Mouse (Mus musculus): ENCODE results near the gene Pga5. TPM values are rescaled to one million over a fixed set of nuclear protein-coding genes. Genes with fewer than 3 reads are reported as not detected.

Gene Pga5
- polyA plus RNA-seq, 1 experiment: not detected

- no peak for TF ChIP-seq CTCF (IDR thresholded peaks at IDR 0.05; ENCODE audit: insufficient read depth, low read length)
- TF ChIP-seq POLR2A (IDR thresholded peaks at IDR 0.05; ENCODE audit: borderline replicate concordance, extremely low read depth, low read depth, low read length): no peak
- Histone ChIP-seq H3K4me1 (ENCODE audit: control insufficient read depth, insufficient read depth, low read length) (0 out of 2 replicates have a peak, but pooled peaks cover 4% of the 10 kb centered on the region), H3K4me3 (replicated peaks; ENCODE audit: extremely low read depth, low read depth, low read length) (no peak overlapping the region)
- WGBS: 94% methylated on average over 1 of the region's 1 CpGs
- DNase-seq: no peak
These were observed 30.0 kb upstream of the Pga5 start for GRCm38 (mm10) chr19:10707881-10708280.

GRCm38 (mm10) chr19:10707087-10707875 lies 29.4 kb upstream of the Pga5 start:
- Histone ChIP-seq H3K4me1 (ENCODE audit: control insufficient read depth, insufficient read depth, low read length) (peaks cover 4% of the 10 kb centered on the region; the same call in 1 of the 2 replicates), H3K4me3 (replicated peaks; ENCODE audit: extremely low read depth, low read depth, low read length) (no peak overlapping the region)
- TF ChIP-seq POLR2A (IDR thresholded peaks at IDR 0.05; ENCODE audit: borderline replicate concordance, extremely low read depth, low read depth, low read length): no peak
- TF ChIP-seq CTCF (IDR thresholded peaks at IDR 0.05; ENCODE audit: insufficient read depth, low read length): no peak
- no peak for DNase-seq
- WGBS: 80% methylated on average over 13 of the region's 13 CpGs

GRCm38 (mm10) chr19:10703470-10703869 lies 25.6 kb upstream of the Pga5 start:
- H3K4me1 ChIP-seq (ENCODE audit: control insufficient read depth, insufficient read depth, low read length): peaks cover 22% of the 10 kb centered on the region
- TF ChIP-seq CTCF (IDR thresholded peaks at IDR 0.05; ENCODE audit: insufficient read depth, low read length) (no peak), POLR2A (IDR thresholded peaks at IDR 0.05; ENCODE audit: borderline replicate concordance, extremely low read depth, low read depth, low read length) (no peak)
- no peak for DNase-seq
- no peak overlapping the region for H3K4me3 ChIP-seq (replicated peaks; ENCODE audit: extremely low read depth, low read depth, low read length)
- 69% methylated on average over 8 of the region's 8 CpGs for WGBS

- H3K4me3 ChIP-seq (replicated peaks; ENCODE audit: extremely low read depth, low read depth, low read length): no peak overlapping the region
- DNase-seq: no peak
- H3K4me1 ChIP-seq (ENCODE audit: control insufficient read depth, insufficient read depth, low read length): peaks cover 28% of the 10 kb centered on the region
- TF ChIP-seq POLR2A (IDR thresholded peaks at IDR 0.05; ENCODE audit: borderline replicate concordance, extremely low read depth, low read depth, low read length) (no peak), CTCF (IDR thresholded peaks at IDR 0.05; ENCODE audit: insufficient read depth, low read length) (no peak)
- WGBS: 87% methylated on average over 8 of the region's 8 CpGs
These were observed 24.3 kb upstream of the Pga5 start for GRCm38 (mm10) chr19:10702125-10702524.

GRCm38 (mm10) chr19:10701013-10701726 lies 23.3 kb upstream of the Pga5 start:
- H3K4me3 ChIP-seq (replicated peaks; ENCODE audit: extremely low read depth, low read depth, low read length): no peak overlapping the region
- WGBS: 64% methylated on average over 6 of the region's 6 CpGs
- H3K4me1 ChIP-seq (ENCODE audit: control insufficient read depth, insufficient read depth, low read length): peaks cover 28% of the 10 kb centered on the region
- no peak for DNase-seq
- TF ChIP-seq CTCF (IDR thresholded peaks at IDR 0.05; ENCODE audit: insufficient read depth, low read length) (no peak), POLR2A (IDR thresholded peaks at IDR 0.05; ENCODE audit: borderline replicate concordance, extremely low read depth, low read depth, low read length) (no peak)

GRCm38 (mm10) chr19:10699851-10700250 lies 22.0 kb upstream of the Pga5 start:
- TF ChIP-seq POLR2A (IDR thresholded peaks at IDR 0.05; ENCODE audit: borderline replicate concordance, extremely low read depth, low read depth, low read length) (no peak), CTCF (IDR thresholded peaks at IDR 0.05; ENCODE audit: insufficient read depth, low read length) (no peak)
- Histone ChIP-seq H3K4me1 (ENCODE audit: control insufficient read depth, insufficient read depth, low read length) (peaks cover 28% of the 10 kb centered on the region), H3K4me3 (replicated peaks; ENCODE audit: extremely low read depth, low read depth, low read length) (no peak overlapping the region)
- WGBS: 42% methylated on average over 9 of the region's 9 CpGs
- no peak for DNase-seq

GRCm38 (mm10) chr19:10698131-10698991 lies 20.5 kb upstream of the Pga5 start:
- no peak overlapping the region for H3K4me3 ChIP-seq (replicated peaks; ENCODE audit: extremely low read depth, low read depth, low read length)
- no peak for DNase-seq
- WGBS: 33% methylated on average over 9 of the region's 9 CpGs
- peaks cover 31% of the 10 kb centered on the region for H3K4me1 ChIP-seq (ENCODE audit: control insufficient read depth, insufficient read depth, low read length)
- TF ChIP-seq POLR2A (IDR thresholded peaks at IDR 0.05; ENCODE audit: borderline replicate concordance, extremely low read depth, low read depth, low read length) (no peak), CTCF (IDR thresholded peaks at IDR 0.05; ENCODE audit: insufficient read depth, low read length) (no peak)

GRCm38 (mm10) chr19:10695801-10696200 lies 17.9 kb upstream of the Pga5 start:
- H3K4me3 ChIP-seq (replicated peaks; ENCODE audit: extremely low read depth, low read depth, low read length): no peak overlapping the region
- no peak for DNase-seq
- H3K4me1 ChIP-seq (ENCODE audit: control insufficient read depth, insufficient read depth, low read length): peaks cover 29% of the 10 kb centered on the region
- 67% methylated on average over 7 of the region's 7 CpGs for WGBS
- TF ChIP-seq POLR2A (IDR thresholded peaks at IDR 0.05; ENCODE audit: borderline replicate concordance, extremely low read depth, low read depth, low read length): no peak
- no peak for TF ChIP-seq CTCF (IDR thresholded peaks at IDR 0.05; ENCODE audit: insufficient read depth, low read length)

All from lung, adult 2 months (tissue).